Mouse (Mus musculus): ENCODE results near the gene Faxc. TPM values are rescaled to one million over a fixed set of nuclear protein-coding genes. Genes with fewer than 3 reads are reported as not detected.

Faxc gene
- not detected in 2 replicates for total RNA-seq (2023)

GRCm38 (mm10) chr4:21930971-21931771 is at the start of gene Faxc:
Gene Faxc, plus strand, starts transcription at chr4:21931329.

Other genes with a start within 250 kb of the Faxc start
- not detected in 2 replicates for gene Prdm13, start 245.4 kb upstream of the Faxc start, total RNA-seq (2023)
- 27.4 and 28.1 TPM in 2 replicates for gene Ccnc, start 203.6 kb upstream of the Faxc start, total RNA-seq (2023)
- gene Usp45, start 164.2 kb upstream of the Faxc start, total RNA-seq (2023), result 15.8 and 16.0 TPM in 2 replicates
- 4.3 and 5.1 TPM in 2 replicates for gene Tstd3, start 164.1 kb upstream of the Faxc start, total RNA-seq (2023)
- 157 and 185 TPM in 2 replicates for gene Pnisr, start 83.7 kb upstream of the Faxc start, total RNA-seq (2023)
- 1.00 and 2.2 TPM in 2 replicates for gene Coq3, start 51.7 kb upstream of the Faxc start, total RNA-seq (2023)